Mouse (Mus musculus) MEL-GATA-1-ER (cell line): ENCODE results near the gene Vmn1r58.
"Not testable (repeated sequence)": the region's sequence is repeated elsewhere in the genome, so short reads cannot be mapped to it uniquely, and the experiment has no call there.

ENCODE experiments used
- DNase-seq: peaks from one replicate; pipeline ENCODE4 v3.0.0-alpha.2; 2012; ENCODE audit warnings: low read depth; ENCODE audit errors: extremely low read depth

Gene Vmn1r58

DNA sequence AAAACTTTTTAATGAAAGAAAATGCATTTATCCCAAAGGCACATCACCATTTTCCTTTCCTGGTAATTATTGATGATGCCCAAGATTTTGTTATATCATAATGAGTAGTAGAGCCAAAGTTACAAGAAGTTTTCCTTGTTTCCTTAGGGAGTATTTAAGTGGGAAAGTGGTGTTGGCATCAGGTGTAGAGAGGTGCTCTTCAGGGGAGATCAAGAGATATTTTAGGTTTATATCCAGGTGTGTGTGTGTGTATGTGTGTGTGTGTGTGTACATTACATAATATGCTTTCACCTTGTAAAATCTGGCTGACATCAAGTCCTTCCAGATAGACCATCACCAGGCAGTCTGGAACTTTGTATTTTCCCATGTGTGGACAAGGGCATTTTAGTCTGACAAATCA, at the start of gene Vmn1r58:
Gene Vmn1r58, minus strand, starts transcription at position 101 of the 400 bp plus-strand sequence.
- DNase-seq = not testable (repeated sequence)

DNA sequence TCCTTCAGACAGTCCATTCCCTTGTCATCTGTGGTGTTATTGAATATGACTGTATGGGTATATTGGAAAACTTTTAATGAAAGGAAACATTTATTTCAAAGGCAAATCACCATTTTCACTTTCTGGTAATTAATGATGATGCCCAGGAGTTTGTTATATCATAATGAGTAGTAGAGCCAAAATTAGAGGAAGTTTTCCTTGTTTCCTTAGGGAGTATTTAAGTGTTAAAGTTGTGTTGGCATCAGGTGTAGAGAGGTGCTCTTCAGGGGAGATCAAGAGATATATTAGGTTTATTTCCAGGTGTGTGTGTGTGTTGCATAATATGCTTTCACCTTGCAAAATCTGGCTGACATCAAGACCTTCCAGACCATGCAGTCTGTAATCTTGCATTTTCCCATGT, 43.5 kb upstream of the Vmn1r58 start, which contains the start of gene Vmn1r59:
Gene Vmn1r59, minus strand, starts transcription at position 101 of the 400 bp plus-strand sequence.
- no peak for DNase-seq

DNA sequence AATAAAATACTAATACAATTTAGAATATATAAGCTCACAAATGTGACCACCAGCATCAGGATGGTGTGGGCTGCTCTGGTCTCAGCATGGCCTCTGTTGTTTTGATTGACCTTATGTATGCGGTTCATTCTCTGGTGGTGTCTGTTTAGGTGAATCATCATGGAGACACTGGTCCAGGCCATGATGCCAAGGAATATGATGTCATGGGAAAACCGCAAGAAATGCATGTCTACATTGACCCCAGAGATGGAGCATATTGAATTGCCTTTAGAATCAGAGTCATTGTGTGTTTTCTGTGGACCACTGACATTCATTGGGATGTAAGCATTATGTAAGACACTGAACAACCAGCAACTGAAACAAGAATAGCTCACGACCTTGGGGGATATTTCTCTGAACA, 40.8 kb upstream of the Vmn1r58 start:
- DNase-seq = not testable (repeated sequence)

DNA sequence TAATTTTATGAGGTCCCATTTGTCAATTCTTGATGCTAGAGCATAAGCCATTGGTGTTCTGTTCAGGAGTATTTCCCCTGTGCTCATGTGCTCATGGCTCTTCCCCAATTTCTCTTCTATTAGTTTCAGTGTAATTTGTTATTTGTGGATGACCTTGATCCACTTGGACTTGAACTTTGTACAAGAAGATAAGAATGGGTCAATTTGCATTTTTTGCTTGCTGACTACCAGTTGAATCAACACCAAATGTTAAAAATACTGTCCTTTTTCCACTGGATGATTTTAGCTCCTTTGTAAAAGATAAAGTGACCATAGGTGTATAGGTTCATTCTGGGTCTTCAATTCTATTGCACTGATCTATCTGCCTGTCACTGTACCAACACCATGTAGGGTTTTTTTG, 35.4 kb upstream of the Vmn1r58 start:
- no peak for DNase-seq

DNA sequence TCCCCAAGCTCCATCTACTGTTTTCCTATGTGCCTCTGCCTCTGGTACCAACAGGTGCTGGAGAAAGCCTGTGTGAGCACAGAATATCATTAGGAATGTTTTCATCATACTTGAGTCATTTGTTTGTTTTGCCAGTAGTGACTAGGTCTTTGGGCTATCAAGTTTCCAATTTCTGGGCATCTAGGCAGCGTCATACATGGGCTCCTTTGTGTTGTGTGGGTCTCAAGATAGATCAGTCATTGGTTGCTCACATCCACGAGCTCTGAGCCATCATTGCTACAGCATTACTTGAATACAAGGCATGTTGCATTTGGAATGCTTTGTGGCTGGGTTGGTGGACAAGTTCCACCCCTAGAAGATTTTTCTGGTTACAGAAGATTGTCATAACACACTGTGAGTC, 7.0 kb downstream of the Vmn1r58 start:
- no peak for DNase-seq

DNA sequence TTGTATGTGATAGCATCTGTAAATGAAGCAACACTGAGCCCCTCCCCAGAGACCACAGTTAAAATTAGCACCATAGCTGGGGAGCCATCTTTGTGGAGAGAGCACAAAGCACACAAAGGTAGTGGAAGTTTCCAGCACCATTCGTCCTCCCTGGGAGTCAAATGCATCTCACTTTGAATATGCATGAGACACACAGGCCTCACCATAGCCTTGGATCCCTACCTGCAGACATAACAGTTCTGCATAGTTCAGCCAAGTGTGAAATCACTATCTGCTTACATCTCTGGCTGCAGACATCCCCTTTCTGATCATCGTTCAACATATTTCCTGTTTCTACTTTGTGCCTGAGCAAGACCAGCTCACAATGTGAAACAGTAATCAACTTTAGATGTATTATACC, 46.5 kb downstream of the Vmn1r58 start:
- DNase-seq = no peak

DNA sequence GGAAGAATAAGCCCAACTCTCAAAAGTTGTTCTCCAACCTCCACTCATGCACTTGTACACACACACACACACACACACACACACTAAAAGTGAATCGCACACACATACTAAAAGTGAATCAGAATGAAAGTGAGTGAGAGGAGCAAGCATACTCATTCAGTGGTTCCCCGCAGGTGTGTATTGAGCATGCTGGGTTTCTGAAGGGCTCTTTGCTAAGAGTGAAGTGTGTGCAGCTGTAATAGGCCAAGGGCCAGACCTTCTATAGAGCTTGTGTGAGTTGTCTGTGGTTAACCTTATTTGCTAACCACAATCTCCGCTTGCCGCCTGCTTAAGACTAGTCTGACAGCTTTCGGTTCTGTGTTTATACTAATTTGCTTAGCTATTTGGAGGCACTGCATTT, 49.6 kb downstream of the Vmn1r58 start:
- DNase-seq = no peak
